Mouse (Mus musculus) activated CD4-positive, CD25-positive, alpha-beta regulatory T cell, adult 9 weeks (primary cell): ENCODE measurements around the gene Zfp119b. TPM values are rescaled to one million over a fixed set of nuclear protein-coding genes. Genes with fewer than 3 reads are reported as not detected.

Experiments used
- polyA plus RNA-seq: library from polyadenylated mRNA; unstranded; fragments of 100-300 nt; shearing (Covaris generic); gene quantifications from one replicate; pipeline ENCODE4 v1.2.1, GENCODE M21; 2017

Gene Zfp119b
- polyA plus RNA-seq = 11.9 TPM

DNA sequence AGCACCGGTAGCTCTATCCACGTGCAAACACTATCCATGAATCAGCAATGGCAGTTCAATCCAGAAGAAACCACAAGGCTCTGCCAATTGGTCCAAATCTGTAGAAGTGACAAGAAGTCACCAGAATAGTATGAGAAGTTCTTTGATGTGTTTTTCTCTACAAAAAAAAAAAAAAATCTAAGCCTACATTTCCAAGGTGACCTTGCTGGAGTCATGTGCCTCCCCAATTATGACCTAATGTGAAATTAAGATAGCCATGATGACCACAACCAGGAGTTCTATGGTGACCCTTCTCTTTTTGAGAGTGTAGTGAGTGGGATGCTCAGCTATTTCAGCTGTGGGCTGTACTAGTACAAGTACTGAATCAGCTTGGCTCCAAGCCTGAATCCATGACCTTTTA is at the start of gene Zfp119b:
TSS of gene Zfp119b (minus strand) at position 101 of the 400 bp plus-strand sequence.

DNA sequence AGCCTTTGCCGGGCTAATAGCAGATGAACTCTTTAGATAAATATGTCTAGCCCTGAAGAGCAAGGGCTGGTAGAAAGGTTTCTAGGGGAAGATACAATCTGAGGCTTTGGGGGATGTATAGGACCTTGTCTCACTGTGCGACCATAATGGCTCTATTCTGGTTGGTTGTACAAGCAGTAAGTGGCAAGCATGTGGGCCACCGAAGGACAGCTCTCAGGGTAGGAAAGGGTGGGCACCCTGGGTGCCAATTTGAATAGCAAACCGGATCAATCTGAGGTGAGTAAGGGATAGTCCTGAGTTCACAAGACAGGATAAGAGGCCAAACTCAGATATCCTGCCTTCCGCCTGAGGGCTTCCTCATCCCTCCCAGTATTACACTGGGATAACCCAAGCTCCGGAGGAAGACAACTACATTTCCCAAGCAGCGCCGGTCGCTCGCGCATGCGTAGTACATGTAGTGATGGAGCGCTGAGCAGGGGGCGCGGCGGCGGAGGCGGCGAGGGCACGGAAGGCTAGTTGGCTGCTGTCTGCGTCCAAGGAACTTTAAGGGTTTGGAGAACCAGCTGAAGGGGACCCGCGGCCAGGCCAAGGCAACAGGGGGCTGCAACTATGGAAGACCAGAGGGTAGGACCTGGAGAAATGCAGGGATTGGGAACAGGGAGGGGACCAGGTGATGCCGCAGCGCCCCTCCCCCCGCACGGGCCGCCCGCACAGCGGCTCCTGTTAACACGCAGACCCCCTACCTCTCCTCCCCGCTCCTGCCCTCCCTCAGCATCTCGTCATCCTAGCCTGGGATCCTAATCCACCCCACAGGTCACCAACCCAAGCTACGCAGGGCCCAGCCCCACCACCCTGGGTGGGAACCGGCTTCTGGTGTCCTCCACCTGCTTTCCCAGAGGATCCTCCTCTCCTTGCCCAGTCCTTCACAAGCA is 37.0 kb upstream of the Zfp119b start, which contains the start of gene Fsd1:
TSS of gene Fsd1 (plus strand) at position 480 of the 932 bp plus-strand sequence.

DNA sequence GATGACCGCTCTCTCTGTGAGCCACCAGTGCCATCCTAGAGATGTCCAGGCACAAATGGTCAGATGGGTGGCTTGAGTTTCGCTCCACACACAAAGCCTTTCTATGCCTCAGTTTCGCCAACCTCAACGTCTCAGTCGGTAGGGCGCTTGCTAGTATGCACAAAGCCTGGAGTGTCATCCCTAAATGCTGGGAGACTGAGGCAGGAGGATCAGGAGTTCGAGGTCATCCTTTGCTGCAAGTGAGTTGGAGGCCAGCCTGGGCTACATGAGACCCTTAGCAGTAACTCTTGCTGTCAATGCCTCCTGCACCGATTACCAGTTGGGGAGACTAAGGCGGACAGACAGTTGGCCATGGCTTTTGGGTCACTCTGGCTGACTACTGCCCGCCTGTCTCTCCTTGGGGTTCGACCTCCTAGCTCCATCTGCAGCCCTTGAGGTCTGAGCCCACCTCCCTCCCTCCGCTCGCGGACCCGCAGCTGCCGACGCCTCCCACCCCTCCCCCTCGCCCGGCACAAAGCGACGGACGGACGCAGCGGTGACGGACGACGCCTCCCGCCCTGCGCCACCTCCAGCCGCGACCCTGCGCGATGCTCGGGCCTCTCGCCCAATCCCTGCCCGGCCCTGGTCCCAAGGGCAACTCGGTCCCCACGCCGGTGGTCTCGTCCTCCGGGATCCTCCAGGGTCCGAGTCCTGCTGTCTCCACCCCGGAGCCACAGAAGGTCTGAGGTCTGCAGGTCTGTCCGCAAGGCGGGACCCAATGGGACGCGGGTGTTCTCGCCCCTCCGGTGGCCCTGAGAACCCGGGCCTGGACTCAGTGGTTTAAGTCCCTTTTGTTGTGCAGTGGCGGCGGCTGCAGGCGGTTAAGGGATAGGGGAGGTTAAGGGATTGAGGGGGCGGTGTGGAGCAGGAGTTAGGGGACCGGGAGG is 20.9 kb upstream of the Zfp119b start, which contains the start of gene Shd:
TSS of gene Shd (plus strand) at position 502 of the 926 bp plus-strand sequence.

DNA sequence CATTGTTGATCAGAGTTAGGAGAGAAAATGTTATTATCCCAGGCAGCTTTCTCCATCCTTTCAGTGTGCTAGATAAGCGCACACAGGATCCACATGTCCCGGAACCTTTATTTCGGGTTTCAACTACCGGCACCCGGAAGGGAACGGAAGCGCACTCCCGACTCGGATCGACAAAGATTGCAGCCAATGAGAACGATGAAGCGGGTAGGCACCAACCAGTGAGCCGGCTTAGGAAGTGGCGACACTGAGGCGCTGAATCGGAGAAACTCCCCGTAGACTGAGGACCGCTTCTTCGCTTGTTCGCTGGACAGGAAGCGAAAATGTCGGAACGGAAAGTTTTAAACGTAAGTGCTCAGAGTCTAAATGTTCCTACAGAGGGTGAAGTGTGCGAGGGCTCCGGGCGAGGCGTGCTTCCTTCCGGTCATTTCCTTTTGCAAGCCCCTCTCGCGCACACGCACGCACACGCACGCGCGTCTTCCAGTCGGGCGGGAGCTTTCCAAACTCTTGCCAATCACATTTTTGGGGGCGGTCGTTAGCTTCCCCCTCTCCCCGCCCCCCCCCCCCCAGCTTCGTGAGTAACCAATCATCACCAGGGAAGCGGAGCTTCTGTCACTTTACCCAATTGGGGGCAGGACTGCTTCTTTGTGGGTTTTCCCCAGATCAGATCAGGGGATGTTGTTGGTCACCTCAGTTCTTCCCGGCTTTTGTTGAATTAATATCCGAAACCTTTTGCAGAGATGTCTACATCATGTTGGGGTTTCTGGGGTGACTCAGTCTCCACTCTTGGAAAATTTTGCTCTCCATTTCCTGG is 9.8 kb upstream of the Zfp119b start, which contains the start of gene Yju2:
TSS of gene Yju2 (plus strand) at position 182 of the 811 bp plus-strand sequence.

DNA sequence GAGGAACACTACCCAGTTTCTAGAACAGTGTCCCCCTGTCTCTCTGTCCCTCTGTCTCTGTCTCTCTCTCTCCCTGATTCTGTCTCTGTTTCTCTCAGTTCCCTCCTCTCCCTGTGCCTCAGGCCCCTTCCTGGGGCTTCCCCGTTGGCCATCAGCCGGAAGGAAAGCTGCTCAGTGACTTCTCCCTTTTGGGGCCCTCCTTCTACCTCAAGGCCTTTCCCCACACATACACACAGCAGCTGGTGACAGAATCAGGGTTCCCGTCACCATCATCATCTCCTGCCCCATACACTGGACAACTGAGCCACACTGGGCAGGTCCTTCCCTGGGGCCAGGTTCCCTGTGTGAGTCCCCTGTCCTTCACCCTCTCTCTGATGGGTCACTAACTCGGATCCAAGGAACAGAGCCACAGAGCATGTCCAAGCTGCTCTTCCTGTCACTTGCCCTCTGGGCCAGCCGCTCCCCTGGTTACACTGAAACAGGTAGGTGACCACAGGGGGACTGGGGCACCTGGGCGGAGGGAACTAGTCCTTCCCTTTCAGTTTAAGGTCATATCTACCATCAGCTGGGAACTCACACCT is 3.2 kb upstream of the Zfp119b start, which contains the start of gene Ebi3:
TSS of gene Ebi3 (plus strand) at position 194 of the 581 bp plus-strand sequence.

Other genes with a start within 250 kb of the Zfp119b start
- 24.7 TPM for gene Pot1b, start 236.9 kb downstream of the Zfp119b start, polyA plus RNA-seq
- gene Adgre4, start 199.5 kb downstream of the Zfp119b start, polyA plus RNA-seq = 1.1 TPM
- gene Zfp119a, start 70.6 kb downstream of the Zfp119b start, polyA plus RNA-seq = 23.6 TPM
- gene Zfp959, start 57.4 kb downstream of the Zfp119b start, polyA plus RNA-seq = 29.5 TPM
- gene Ebi3, start 3.1 kb upstream of the Zfp119b start, polyA plus RNA-seq = 82.9 TPM
- 32.8 TPM for gene Yju2, start 9.6 kb upstream of the Zfp119b start, polyA plus RNA-seq
- not detected for gene Shd, start 21.0 kb upstream of the Zfp119b start, polyA plus RNA-seq
- not detected for gene Fsd1, start 37.0 kb upstream of the Zfp119b start, polyA plus RNA-seq
- 0.49 TPM for gene Stap2, start 56.1 kb upstream of the Zfp119b start, polyA plus RNA-seq
- 36.2 TPM for gene Mpnd, start 56.2 kb upstream of the Zfp119b start, polyA plus RNA-seq
- gene Sh3gl1, start 87.1 kb upstream of the Zfp119b start, polyA plus RNA-seq = 164 TPM
- gene Chaf1a, start 90.9 kb upstream of the Zfp119b start, polyA plus RNA-seq = 1.2 TPM
- 75.5 TPM for gene Ubxn6, start 125.5 kb upstream of the Zfp119b start, polyA plus RNA-seq
- 139 TPM for gene Hdgfl2, start 130.1 kb upstream of the Zfp119b start, polyA plus RNA-seq
- gene Plin4, start 160.3 kb upstream of the Zfp119b start, polyA plus RNA-seq = not detected
- gene Plin5, start 168.1 kb upstream of the Zfp119b start, polyA plus RNA-seq = not detected
- gene Lrg1, start 172.5 kb upstream of the Zfp119b start, polyA plus RNA-seq = not detected
- gene Sema6b, start 190.8 kb upstream of the Zfp119b start, polyA plus RNA-seq = not detected
- 34.1 TPM for gene Tnfaip8l1, start 213.0 kb upstream of the Zfp119b start, polyA plus RNA-seq
- gene Mydgf, start 234.4 kb upstream of the Zfp119b start, polyA plus RNA-seq = 60.7 TPM